Mouse (Mus musculus) myocyte (in vitro differentiated cells): ENCODE data around the gene Hyal4.

Source experiments
- CEBPB ChIP-seq: IDR thresholded peaks from 2 replicates; pipeline ENCODE4 v1.6.1; 2011; ENCODE audit warnings: mild to moderate bottlenecking, moderate library complexity; ENCODE audit not compliant: poor library complexity, insufficient read depth, severe bottlenecking
- E2F4 ChIP-seq: IDR thresholded peaks from one replicate; pipeline ENCODE4 v1.6.1; 2011; ENCODE audit warnings: mild to moderate bottlenecking, control low read depth, moderate library complexity; ENCODE audit not compliant: insufficient read depth
- MAX ChIP-seq: IDR thresholded peaks from one replicate; pipeline ENCODE4 v1.6.1; 2011; ENCODE audit warnings: low read depth, mild to moderate bottlenecking, control low read depth
- MYOG ChIP-seq, 3 experiments: IDR thresholded peaks; one replicate each; pipeline ENCODE4 v1.6.1; 2011; ENCODE audit warnings: control low read depth in 2 of 3, low read depth in 2 of 3, mild to moderate bottlenecking in 2 of 3; ENCODE audit not compliant: insufficient read length in 2 of 3, control insufficient read depth in 1 of 3, insufficient read depth in 1 of 3
- POLR2A ChIP-seq: IDR thresholded peaks from one replicate; pipeline ENCODE4 v1.6.1; 2011; ENCODE audit warnings: low read depth, mild to moderate bottlenecking, control low read depth, moderate library complexity; ENCODE audit not compliant: insufficient read length
- REST ChIP-seq: IDR thresholded peaks from one replicate; pipeline ENCODE4 v1.6.1; 2011; ENCODE audit warnings: mild to moderate bottlenecking, control low read depth, moderate library complexity; ENCODE audit not compliant: insufficient read depth, insufficient read length
- TCF12 ChIP-seq: IDR thresholded peaks from one replicate; pipeline ENCODE4 v1.6.1; 2011; ENCODE audit warnings: mild to moderate bottlenecking, control low read depth; ENCODE audit not compliant: poor library complexity, insufficient read depth, severe bottlenecking

DNA sequence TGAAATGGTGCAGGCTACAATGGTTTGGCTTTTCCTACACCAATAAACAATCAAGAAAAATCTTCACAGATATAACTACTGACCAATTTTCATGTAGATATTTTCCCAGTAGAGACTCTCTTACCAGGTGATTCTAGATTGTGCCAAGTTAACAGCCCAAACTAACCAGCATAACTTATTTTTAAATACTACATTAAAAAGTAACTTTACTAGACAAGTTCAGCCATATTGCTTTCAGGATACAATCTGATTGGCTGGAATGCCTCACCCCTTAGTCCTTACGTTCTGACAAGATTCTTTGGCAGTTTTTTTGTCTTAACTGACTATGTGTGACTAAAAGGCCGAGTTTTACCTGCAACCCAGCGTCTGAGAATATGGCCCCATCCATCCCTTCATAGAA is 15.2 kb upstream of the Hyal4 start, which contains the start of gene Hyal6:
- no peak for TF ChIP-seq POLR2A
- no peak for TF ChIP-seq MAX
- no peak for TF ChIP-seq E2F4
- no peak for TF ChIP-seq CEBPB
- TF ChIP-seq TCF12, result no peak
- no peak for TF ChIP-seq REST
- TF ChIP-seq MYOG (IDR thresholded peaks at IDR 0.05; ENCODE audit: control insufficient read depth in 1 of 3, insufficient read depth in 1 of 3, insufficient read length in 2 of 3, low read depth in 2 of 3), result no peak
